Mouse (Mus musculus): ENCODE data around the gene Gm42517. TPM values are rescaled to one million over a fixed set of nuclear protein-coding genes. Genes with fewer than 3 reads are reported as not detected.

The Gm42517 gene
- not detected for polyA plus RNA-seq (2014; fragmentation: Illumina TruSeq; extraction: RNeasy Lipid Tissue Mini Kit (QIAGEN cat#74804); ENCODE audit: low read depth, low replicate concordance)

GRCm38 (mm10) chr5:108367871-108368332, at the start of gene Gm42517:
TSS of gene Gm42517 (minus strand) at chr5:108367922.

GRCm38 (mm10) chr5:108388201-108388600, 20.5 kb upstream of the Gm42517 start, which contains the start of gene Pde6b:
TSS of gene Pde6b (plus strand) at chr5:108388391.

Other genes with a start within 250 kb of the Gm42517 start
- gene Tmed5, start 235.3 kb downstream of the Gm42517 start, polyA plus RNA-seq (2014; fragmentation: Illumina TruSeq; extraction: RNeasy Lipid Tissue Mini Kit (QIAGEN cat#74804); ENCODE audit: low read depth, low replicate concordance): 94.9 TPM
- 0.44 TPM for gene Ccdc18, start 235.0 kb downstream of the Gm42517 start, polyA plus RNA-seq (2014; fragmentation: Illumina TruSeq; extraction: RNeasy Lipid Tissue Mini Kit (QIAGEN cat#74804); ENCODE audit: low read depth, low replicate concordance)
- 144 TPM for gene Dr1, start 99.0 kb downstream of the Gm42517 start, polyA plus RNA-seq (2014; fragmentation: Illumina TruSeq; extraction: RNeasy Lipid Tissue Mini Kit (QIAGEN cat#74804); ENCODE audit: low read depth, low replicate concordance)
- gene Pigg, start 55.3 kb downstream of the Gm42517 start, polyA plus RNA-seq (2014; fragmentation: Illumina TruSeq; extraction: RNeasy Lipid Tissue Mini Kit (QIAGEN cat#74804); ENCODE audit: low read depth, low replicate concordance): 43.6 TPM
- not detected for gene Pde6b, start 20.5 kb upstream of the Gm42517 start, polyA plus RNA-seq (2014; fragmentation: Illumina TruSeq; extraction: RNeasy Lipid Tissue Mini Kit (QIAGEN cat#74804); ENCODE audit: low read depth, low replicate concordance)
- gene Atp5k, start 66.5 kb upstream of the Gm42517 start, polyA plus RNA-seq (2014; fragmentation: Illumina TruSeq; extraction: RNeasy Lipid Tissue Mini Kit (QIAGEN cat#74804); ENCODE audit: low read depth, low replicate concordance): 147 TPM
- gene Mfsd7a, start 81.0 kb upstream of the Gm42517 start, polyA plus RNA-seq (2014; fragmentation: Illumina TruSeq; extraction: RNeasy Lipid Tissue Mini Kit (QIAGEN cat#74804); ENCODE audit: low read depth, low replicate concordance): 0.73 TPM
- 19.9 TPM for gene Pcgf3, start 93.3 kb upstream of the Gm42517 start, polyA plus RNA-seq (2014; fragmentation: Illumina TruSeq; extraction: RNeasy Lipid Tissue Mini Kit (QIAGEN cat#74804); ENCODE audit: low read depth, low replicate concordance)
- not detected for gene Cplx1, start 182.1 kb upstream of the Gm42517 start, polyA plus RNA-seq (2014; fragmentation: Illumina TruSeq; extraction: RNeasy Lipid Tissue Mini Kit (QIAGEN cat#74804); ENCODE audit: low read depth, low replicate concordance)